Mouse (Mus musculus) cerebellum, adult (tissue): Measurements from ENCODE around the gene Kcnma1.

Source experiments
- ATAC-seq: cut with Nextera tagmentation; 2 replicates; pipeline ENCODE4 v1.9.2; 2017; ENCODE audit warnings: mild to moderate bottlenecking, moderate library complexity, mixed read lengths; ENCODE audit not compliant: insufficient number of reproducible peaks, low FRiP score, low TSS enrichment

The Kcnma1 gene

DNA sequence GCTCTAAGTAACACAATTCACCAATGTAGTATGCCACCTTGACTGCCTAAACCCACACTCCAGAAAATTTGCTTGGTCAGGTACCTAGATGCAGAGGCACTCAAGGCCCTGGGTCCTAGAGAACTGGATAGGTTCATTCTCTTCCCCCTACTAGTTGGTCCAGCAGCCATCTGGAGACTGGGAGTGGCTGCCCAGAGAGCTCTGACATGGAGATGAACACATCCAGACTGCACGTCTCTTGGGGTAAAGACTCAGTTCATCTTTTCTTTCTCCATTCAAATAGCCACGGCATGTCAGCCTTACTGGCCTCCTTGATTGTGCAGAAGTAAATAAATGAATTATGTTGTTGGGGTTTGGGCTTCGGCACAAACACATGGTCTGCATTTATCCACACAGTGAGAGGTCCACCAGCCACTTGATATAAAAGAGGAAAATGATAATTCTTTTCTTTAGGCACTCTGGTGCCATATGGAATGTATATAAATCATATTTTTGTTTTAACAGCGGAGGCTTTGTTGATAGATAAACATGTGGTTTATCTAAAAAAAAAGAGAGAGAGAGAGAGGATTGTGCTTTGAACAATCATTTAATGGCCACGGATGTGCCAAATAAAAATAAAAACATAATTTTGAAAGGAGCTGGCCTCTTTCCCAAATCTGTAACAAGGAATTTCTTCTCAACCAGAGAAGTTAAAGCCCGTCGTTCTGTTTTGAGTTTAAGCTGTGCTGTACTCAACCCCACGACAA, 520.4 kb downstream of the Kcnma1 start:
- no peak for ATAC-seq

DNA sequence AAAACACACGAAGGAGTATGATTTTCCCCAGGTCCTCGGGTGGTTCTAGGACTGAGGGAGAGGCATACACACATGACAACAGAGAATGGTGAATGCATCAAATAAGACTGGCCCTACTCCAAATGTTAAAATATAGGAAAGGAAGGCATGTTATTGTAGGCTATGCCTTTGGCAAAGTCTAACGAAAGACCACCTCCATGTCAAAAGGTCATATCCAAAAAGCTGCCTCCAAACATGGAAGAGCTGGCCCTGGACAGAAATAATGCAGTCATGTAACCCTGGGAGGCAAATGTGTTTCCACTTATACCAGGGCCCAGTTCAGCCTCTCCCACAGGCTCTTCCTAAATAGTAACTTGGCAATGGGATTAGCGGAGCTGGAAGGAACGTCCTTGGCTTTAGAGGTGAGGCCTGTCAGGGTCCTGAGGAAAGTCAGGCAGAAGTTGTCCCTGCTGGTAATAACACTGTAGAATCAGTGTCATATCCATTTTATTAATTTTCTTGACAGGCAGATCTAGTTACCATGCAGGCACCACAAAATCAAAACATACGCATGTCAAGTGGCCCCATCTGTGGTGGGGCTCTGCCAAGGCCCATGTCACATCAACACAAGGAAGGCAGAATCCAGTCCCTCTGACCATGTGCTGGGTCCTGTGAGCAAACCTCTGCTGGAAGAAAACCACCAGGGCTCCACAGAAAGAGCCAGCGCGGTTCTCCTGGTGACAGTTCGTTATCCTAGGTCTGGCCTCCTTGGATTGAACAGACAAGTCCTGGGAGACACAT, 521.5 kb downstream of the Kcnma1 start:
- no peak for ATAC-seq

DNA sequence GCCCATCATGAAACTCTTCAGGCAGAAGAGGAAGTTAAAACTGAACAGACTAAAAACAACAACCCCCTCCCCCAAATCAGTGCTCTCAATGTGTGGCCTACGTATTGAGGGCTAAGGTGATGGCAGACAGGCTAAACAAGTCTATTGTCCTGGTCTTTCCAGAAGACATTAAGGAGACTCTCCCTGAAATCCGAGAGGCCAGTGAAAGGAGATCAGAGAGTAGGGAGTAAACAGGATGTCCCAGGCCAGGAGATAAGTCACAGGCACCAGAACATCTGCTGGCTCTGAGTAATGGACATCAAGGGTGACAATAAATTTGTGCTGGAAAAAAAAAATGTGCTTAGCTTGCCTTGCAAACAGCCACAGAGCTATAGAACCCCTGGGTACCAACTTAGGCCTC, 522.9 kb downstream of the Kcnma1 start:
- no peak for ATAC-seq

DNA sequence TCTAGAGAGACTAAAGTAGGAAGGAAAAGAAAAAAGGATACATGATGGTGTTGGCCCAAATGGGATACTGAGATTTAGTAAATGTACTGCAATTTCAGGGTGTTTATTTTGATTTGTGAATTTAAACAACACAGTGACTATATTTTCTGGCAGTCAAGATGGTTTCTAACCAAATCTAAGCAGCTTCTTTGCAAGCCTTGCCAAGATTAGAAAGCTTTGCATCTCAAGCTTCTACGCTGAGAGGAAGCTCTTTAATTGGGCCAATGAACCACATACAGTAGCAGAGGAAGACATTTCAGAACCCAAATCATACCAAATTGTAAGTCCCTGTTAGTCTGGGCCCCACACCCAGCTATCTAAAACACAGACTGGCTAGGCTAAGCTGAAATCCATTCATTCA, 527.6 kb downstream of the Kcnma1 start:
- no peak for ATAC-seq

DNA sequence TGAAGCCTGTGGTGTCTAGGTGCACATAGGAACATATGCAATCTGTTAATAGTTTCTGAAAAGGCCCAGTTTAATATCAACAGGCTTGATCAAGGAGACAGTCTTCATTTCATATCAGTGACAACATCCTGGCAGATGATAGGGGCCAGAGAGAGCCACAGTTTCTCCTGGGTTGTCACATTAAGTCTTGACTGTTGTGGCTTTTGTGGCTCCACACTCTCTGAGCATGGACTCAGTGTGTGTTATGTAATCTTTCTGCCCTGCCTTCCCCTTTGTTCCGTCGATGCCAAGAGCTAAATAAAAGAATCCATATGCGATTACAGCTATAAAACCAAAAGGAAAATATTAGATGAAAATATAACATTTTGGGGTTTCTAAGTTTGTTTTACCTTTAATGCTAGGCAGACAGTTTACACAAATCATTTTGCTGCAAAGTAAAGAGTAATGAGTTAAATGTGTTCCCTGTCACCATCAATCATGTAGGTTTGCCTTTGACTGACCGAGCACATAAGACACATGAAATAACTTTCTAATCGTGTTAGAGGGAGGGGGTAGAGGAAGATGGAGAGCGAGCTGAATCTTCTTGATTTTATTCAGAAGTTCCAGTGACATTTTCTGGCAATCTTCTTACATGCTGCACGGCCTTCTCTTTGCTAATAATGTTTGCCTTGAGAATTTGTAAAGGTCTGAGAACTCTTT, 528.3 kb downstream of the Kcnma1 start:
- no peak for ATAC-seq

DNA sequence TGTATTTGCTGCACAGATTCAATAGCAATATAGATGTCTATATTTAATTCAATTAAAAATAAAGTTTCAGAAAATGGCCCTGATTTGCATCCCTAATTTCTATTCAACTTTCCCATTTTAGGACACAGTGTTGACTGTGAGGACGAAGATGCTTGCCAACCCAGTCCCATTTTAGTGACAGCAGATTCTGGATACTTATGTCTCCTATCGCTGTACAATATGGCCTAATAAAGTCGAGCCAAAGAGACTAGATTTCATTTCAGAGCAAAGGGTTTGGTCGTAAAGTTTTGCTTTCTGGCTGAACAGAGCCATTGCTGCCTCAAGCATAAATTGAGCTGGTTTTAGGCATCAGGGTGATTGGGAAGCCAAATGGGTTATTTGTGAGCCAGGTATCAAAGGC, 539.2 kb downstream of the Kcnma1 start:
- no peak for ATAC-seq

DNA sequence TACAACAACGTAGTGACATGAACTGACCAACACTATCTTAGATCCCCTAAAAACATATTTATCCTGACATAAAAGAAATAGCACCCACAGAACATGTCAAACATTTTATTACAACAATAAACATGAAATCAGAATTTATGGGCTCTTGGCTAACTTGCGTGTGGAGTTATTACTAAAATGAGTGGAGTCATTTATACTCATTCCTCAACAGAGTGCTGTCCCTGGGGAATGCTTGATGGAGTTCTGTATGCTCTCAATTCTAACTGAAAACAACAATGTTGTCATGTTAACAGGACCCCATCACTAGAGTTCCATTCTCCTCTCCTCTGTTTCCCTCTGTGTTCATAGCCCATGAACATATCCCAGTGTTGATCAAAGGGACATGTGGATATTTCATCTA, 544.2 kb downstream of the Kcnma1 start:
- no peak for ATAC-seq

DNA sequence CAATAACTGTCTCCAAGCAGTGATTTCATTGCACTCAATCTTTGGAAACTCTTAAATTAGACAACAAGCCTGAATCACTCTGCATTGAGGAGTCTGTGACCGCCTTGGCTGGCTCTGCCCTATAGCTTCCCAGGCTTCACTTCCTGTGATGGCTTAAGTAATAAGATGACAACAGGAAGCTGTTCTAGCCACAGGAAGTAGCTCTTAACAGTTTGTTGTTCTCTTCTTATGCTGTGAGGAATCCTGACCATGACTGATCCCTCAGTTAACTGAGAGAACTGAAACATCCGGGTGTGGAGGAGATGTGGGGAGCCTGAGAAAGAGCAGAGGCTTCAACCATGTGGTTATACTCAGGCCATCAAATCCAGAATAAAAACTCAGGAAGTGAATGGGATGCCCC, 549.2 kb downstream of the Kcnma1 start:
- no peak for ATAC-seq

DNA sequence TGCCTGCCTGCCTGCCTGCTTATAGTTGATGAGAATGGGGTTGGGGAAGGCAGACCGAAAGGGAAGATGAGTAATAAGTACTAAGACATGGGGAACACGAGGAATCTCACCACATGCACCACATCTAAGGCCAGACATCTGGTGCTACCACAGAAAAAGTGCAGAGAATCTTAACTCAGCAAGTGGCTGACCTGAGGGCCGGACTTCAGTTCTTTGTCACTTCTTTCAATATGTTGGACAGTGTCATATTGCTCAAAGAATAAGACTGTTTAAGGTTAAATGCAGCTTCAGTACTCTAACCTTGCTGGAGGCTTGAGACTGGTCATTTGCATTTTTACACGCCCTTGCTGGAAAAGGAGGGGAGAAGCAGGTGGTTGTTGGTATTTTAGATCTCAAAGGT, 555.7 kb downstream of the Kcnma1 start:
- ATAC-seq = no peak

DNA sequence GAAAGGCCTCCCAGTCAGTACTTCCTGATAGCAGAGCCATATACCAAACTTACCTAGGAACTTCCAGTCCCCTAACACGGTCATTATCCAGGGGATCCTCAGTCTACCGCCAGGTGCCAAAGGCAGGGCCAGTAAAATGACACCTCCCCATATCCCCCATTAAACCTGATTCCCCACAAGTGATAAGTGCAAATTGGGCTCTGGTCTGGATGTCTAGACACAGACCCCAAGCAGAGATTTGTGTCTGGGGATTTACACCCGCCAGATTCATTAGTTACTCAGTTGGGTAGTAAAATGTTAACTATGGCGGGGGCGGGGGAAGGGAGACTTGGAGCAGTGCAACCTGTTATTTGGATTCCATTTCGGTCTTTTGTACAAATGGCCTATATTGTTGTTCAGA, 562.6 kb downstream of the Kcnma1 start:
- ATAC-seq = no peak

DNA sequence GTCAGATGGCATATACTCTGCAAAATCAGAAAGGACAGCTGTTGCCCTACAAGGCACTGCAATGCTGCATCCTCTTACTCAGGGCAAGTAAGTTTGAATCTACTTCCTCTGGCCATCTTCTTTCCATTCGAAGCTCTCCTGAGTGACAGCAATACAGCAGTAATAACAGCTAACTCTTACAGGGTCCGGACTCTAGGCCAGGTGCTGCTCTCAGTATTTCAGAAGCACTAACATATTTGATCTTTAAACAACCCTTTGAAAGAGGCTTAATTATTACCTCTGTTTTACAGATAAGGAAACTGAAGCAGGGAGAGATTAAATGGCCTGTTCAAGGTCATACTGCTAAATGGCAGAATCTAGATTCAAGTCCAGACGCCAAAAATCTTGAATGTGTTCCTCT, 576.8 kb downstream of the Kcnma1 start:
- ATAC-seq = no peak

DNA sequence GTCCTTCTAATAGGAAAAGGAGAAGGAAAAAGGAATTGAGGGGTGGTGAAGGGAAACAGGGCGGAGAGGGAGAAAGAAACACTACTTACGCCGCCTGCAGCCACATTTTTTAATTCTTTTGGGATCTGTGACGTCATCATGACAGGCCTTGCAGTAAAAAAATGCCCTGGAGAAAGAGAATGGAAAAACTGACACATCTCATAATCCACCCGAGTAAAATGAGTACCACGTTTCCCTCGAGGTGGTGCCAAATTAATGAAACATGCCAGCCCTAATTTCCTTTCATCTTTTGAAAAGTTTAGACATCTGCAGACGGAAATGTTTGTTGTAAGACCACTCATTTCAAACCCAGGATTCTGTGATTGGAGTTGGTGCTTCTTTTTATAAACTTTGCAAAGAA, 578.4 kb downstream of the Kcnma1 start:
- ATAC-seq = no peak

DNA sequence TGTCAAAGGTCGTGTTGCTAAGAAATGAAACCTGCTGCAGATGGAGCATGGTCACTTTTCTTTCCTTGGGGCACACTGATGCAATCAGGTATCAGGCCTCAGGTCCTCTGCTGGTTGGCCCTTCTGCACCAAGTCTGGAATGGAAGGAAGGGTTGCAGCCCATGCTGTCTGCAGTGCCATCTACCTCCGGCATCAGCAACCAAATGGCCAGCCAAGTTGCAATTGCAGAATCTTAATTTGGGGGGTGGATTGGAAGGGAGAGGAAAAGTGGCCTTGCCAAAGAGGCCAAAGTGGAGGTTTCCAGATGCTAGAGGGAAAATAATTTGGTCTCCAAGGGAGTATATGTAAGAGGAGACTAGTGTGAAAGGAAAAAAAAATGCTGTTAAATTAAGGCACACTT, 584.3 kb downstream of the Kcnma1 start:
- no peak for ATAC-seq

DNA sequence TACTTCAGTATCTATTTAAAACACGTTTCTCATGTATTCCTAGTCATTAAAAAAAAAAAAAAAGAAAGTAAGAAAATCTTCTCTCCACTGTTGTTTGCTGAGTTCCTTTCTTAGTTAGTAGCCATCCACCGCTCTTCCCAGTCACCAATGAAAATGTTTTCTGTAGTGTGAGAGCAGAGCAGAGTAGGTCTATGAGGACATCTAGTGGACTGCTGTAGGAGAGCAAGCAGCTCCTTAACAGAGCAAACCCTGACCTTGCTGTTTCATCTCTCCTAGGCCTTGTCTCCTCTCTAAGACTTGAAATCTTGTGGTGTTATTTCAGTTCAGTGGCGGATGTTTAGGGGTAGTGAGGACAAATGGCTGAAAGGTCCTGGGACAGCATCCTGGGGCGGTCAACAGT, 585.2 kb downstream of the Kcnma1 start:
- ATAC-seq = peak; percentile 53

DNA sequence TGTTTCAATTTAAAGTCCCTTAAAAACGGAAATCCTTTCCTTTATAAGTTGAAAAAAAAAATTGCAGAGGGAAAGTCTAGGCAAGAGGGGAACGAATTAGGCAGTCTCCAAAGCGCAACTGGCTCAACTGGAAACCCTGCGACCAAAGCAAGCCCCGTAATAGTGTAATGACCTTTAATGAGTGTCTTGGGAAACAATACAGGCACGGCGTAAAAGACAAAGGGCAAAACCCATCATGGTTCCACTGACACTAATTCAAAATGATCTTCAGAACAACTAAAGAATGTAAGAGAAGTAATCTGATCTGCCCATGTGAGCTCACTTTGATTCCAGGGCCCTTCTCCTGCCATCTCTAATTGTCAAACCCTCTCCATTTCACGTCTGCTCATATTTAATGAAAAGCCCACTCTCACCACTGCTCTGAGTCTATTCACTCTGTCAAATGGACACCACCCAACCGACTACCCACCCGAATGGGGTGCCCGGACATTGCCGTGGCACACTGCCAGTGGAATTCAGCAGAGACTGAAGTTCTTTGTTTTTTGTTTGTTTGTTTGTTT, 591.7 kb downstream of the Kcnma1 start:
- ATAC-seq = no peak

DNA sequence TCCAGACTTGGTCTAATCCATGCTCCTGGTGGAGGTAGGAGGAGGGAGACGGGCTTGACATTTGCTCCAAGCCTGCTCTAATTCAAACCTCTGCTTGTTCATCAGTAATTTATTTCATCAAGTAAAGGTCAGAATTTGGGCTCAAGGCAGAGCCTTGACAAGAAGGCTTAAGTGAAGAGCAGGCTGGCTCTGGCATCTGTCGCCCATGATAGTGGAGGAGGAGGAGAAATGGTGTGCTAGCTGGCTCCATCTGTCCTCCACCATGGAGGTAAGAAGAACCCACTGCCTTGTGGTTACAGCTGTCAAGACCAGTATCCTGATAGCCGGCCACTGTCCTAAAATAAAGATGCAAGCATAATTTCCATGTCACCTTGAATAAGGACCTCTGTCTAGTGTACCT, 595.3 kb downstream of the Kcnma1 start:
- ATAC-seq = no peak

DNA sequence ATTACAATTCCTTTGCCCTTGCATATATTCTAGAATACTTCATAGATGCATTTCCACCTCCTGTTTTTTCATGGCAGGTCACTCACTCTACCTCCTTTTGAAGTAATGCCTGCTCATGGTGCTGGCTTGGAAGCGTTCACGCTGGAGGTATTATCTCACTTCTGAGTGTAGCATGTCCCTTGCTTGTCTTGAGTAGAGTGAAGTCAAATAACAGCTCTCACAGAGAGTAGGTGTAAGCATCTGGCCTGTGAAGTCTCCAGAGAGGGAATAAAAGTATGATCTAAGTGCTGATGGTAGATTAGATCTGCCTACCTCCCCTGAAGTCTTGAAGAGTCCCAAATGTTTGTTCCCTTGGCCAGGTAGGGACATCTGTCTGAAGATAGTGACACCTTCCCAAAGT, 607.2 kb downstream of the Kcnma1 start:
- no peak for ATAC-seq

DNA sequence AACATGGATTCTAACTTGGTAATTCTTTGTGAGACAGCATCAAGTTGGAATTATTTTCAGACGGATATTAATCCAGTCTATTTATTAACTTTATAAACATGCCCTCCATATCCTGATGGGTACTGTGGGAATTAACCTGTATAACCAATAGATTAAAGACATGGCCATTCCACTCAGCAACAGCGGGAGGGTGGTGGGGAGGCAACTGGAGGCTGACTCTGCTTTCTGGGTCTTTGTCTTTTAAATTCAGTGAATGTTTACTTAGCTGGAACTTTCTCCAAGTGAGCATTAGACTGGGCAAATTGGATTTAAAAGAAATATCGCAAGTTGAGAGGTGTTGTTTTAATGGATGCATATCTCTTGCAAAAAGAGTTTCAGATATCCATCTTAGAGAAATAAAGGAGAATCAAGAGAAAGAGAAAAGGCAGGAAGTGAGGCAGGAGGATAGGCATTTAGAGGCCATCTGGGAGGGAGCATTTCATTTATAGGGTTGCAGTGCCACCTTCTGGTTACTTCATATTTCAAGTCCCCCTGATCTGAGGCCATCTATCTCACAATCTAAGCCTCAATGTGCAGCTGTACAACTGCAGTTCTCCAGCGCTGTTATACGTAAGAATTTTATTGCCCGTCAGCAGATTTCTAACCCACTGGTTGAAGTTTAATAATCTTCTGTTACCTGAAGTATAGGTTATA, 613.4 kb downstream of the Kcnma1 start:
- 0 out of 2 replicates have a peak, but pooled peaks have one; percentile 56 for ATAC-seq

DNA sequence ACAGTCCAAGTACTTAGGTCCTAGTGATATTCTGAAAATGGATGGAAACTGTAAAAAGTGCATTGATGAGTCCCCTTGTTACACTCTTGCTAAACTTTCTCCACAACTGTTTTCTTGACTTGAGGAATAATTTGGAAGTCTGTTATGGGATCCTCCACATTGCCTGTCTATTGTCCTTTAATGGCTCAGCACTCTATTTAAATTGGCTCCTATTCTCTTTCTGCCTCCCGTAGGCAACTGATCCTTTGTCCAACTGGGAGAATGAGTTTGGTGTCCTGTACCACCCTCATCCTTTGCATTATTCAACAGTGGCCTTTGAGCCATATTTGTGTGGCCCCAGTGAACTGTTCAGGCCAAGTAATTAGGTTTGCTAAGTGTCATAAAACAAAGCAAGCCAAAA, 616.6 kb downstream of the Kcnma1 start:
- no peak for ATAC-seq

DNA sequence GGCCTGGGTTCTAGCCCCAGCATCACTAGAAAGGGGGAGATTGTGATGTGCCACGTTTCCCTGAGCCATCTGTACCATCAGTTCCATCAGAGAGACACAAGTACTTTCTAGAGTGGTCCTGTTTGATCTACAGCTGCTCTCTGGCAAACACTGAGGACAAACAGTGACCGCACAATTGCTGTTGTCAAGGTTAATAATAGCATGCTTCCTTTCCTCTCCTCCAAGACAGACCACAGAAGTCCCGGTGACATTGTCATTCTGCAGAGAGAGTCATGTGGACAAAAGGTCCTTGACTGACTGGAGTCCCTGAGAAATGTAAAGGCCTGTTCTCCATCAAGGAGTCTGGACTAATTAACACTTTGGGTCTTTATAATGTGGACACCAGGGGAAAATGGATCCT, 622.7 kb downstream of the Kcnma1 start:
- no peak for ATAC-seq

DNA sequence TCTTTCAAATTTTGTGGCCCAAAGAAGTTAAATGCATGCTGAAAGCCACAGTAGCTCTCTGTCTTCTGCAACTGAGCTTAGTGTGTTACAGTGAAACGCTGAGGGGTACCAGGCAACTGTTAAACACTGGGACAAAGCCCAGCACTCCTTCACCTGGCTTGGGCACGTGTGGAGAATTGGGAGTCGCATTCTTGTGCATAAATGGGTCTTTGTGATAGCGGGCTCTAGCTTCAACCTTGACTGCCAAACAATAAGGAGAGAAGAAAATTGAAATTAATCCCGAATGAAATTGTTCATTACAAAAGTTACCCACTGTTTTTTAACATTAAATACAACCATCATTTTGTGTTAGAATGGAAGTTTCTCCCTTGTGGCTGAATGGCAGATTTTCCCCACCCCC, 623.5 kb downstream of the Kcnma1 start:
- no peak for ATAC-seq
